Mouse (Mus musculus): ENCODE data around the gene Creb3l4. TPM values are rescaled to one million over a fixed set of nuclear protein-coding genes. Genes with fewer than 3 reads are reported as not detected.
"Not testable (repeated sequence)": the region's sequence is repeated elsewhere in the genome, so short reads cannot be mapped to it uniquely, and the experiment has no call there.

Creb3l4 gene
- polyA plus RNA-seq (2015; fragmentation: Nextera tagmentation; extraction: Ambion mirVana), result 28.9 and 34.4 TPM in 2 replicates

DNA sequence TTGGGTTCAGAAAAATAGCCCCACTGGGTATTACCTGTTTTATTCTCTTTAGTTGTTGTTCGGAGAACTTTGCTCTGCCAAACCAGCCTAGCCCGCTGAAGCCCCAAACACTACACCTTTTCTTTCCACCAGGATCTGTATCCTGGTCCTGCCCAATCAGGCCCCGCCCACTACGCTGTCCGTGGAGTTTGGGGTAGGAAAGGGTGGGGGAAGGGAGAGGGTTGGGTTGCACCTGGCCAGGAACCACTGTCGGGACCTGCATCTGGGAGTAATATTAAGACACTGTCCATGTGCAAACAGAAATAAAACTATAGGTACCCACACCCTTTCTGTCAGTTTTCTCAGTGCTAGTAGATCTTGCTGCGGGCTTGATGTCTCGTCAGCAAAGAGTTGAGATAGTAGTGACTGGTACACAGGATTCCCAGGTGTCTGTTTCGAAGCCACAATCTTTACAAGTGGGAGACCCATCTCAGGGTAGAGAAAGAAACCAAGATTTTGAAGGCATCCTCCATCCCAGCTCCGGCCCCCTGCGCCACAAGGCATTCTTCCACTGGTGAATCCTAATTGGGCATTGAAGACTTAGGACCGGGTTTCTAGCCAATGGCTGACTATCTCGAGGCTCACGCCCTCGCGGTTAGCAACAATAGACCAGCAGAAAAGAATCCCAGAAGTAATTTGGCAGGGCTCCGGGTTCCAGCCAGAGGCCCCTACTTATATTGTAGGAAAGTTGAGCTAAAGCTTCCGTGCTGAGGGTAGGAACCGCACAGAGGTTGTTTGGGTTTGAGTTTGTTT, at the start of gene Creb3l4:
Creb3l4 (minus strand) TSS at position 529 of the 792 bp plus-strand sequence.
- H3K9me3 ChIP-seq (replicated peaks; ENCODE audit: control insufficient read depth, low read length), result no peaks in the 10 kb centered on the region
- peak; percentile 77 for ATAC-seq (ENCODE audit: insufficient read depth, low FRiP score)
- 7% methylated on average over 19 of the region's 19 CpGs for WGBS
- peaks cover 14% of the 10 kb centered on the region; the same call in 1 of the 2 replicates for H3K4me1 ChIP-seq (ENCODE audit: control insufficient read depth, insufficient read depth, low read length)
- H3K9ac ChIP-seq (ENCODE audit: low read length), result peak within 1 kb of the TSS; percentile 72
- H3K36me3 ChIP-seq (ENCODE audit: control insufficient read depth, insufficient read depth, low read length), result no peaks in the 10 kb centered on the region
- H3K27ac ChIP-seq (ENCODE audit: low read length), result peak within 1 kb of the TSS; percentile 85
- H3K4me2 ChIP-seq (ENCODE audit: low read depth, low read length), result peak within 1 kb of the TSS; percentile 64
- no peaks in the 10 kb centered on the region for H3K27me3 ChIP-seq (ENCODE audit: control insufficient read depth, insufficient read depth, low read length)
- H3K4me3 ChIP-seq (replicated peaks; ENCODE audit: low read length), result peak within 1 kb of the TSS; percentile 44

DNA sequence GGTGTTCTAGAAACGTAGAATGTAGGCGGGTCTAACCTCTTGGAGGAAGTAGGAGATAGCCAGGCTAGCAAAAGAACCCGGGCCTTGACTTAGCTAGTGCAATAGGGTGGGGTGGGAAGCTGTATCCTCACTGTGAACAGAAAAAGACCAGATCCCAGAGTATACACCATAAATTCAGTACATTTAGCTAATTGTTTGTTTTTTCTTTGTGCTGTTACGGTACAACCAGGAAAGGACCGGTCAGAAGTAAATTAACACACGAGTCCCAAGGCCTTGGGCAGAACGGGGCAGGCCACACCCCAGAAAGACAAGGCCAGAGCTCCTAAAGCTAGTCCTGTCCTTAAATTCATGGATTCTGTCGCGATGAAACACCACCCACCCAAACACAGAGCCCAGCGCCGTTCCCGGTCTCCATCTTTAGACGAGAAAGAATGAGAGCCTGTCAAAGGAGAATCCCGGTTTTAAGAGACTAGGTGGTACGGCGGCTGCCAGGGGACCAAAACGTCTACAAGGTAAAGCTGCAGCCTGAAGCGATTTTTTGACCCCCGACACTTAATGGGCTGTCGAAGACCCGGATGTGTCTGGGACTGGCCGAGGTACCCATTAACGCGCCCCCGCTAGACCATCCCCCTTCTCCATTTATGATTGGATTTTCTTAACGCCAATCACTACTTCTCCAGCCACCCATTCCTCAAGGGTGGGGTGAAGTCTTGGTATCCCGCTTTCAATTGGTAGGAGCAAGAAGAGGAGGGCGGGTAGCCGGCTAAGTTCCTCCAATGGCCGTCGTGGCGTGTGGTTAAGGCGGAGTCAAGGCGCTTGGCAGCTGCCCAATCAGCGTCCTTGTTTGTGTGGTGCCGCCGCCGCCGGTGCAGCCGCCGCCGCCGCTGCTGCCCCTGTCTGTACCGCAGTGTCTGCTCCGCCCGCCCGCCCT, 49.3 kb upstream of the Creb3l4 start, which contains the start of gene Gatad2b:
Gatad2b (plus strand) TSS at position 834 of the 931 bp plus-strand sequence.
- no peaks in the 10 kb centered on the region for H3K36me3 ChIP-seq (ENCODE audit: control insufficient read depth, insufficient read depth, low read length)
- H3K9me3 ChIP-seq (replicated peaks; ENCODE audit: control insufficient read depth, low read length), result no peaks in the 10 kb centered on the region
- H3K27me3 ChIP-seq (ENCODE audit: control insufficient read depth, insufficient read depth, low read length), result no peaks in the 10 kb centered on the region
- peak within 1 kb of the TSS; percentile 76 for H3K4me2 ChIP-seq (ENCODE audit: low read depth, low read length)
- peaks cover 11% of the 10 kb centered on the region for H3K4me1 ChIP-seq (ENCODE audit: control insufficient read depth, insufficient read depth, low read length)
- WGBS, result under 1% methylated on average over 47 of the region's 47 CpGs
- H3K27ac ChIP-seq (ENCODE audit: low read length), result peak within 1 kb of the TSS; percentile 98
- H3K9ac ChIP-seq (ENCODE audit: low read length), result peak within 1 kb of the TSS; percentile 98
- ATAC-seq (ENCODE audit: insufficient read depth, low FRiP score), result peak; percentile 99
- peak within 1 kb of the TSS; percentile 89 for H3K4me3 ChIP-seq (replicated peaks; ENCODE audit: low read length)

DNA sequence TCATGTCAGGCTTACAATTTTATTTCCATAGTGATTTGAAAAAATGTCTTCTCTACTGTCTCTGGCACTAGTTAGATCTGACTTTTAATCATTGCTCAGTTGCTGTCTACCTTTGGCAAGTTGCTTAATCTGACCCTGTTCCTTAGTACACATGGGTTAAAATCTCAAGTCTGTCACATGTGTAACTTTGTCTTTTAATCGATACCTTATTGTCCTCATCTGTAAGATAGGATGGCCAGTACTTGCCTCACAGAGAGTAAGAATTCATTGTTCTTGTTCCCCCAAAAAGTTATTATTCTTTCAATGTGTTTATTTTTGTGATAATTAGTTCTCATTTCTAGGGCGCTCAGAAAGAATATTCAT, 48.7 kb upstream of the Creb3l4 start:
- H3K4me3 ChIP-seq (replicated peaks; ENCODE audit: low read length), result peak overlapping the region; percentile 89
- H3K36me3 ChIP-seq (ENCODE audit: control insufficient read depth, insufficient read depth, low read length), result no peaks in the 10 kb centered on the region
- no peak for ATAC-seq (ENCODE audit: insufficient read depth, low FRiP score)
- peak overlapping the region; percentile 76 for H3K4me2 ChIP-seq (ENCODE audit: low read depth, low read length)
- H3K27me3 ChIP-seq (ENCODE audit: control insufficient read depth, insufficient read depth, low read length), result no peaks in the 10 kb centered on the region
- H3K9ac ChIP-seq (ENCODE audit: low read length), result peak overlapping the region; percentile 90
- peak overlapping the region; percentile 98 for H3K27ac ChIP-seq (ENCODE audit: low read length)
- WGBS, result 24% methylated on average over 2 of the region's 2 CpGs
- peaks cover 11% of the 10 kb centered on the region for H3K4me1 ChIP-seq (ENCODE audit: control insufficient read depth, insufficient read depth, low read length)
- H3K9me3 ChIP-seq (replicated peaks; ENCODE audit: control insufficient read depth, low read length), result no peaks in the 10 kb centered on the region

DNA sequence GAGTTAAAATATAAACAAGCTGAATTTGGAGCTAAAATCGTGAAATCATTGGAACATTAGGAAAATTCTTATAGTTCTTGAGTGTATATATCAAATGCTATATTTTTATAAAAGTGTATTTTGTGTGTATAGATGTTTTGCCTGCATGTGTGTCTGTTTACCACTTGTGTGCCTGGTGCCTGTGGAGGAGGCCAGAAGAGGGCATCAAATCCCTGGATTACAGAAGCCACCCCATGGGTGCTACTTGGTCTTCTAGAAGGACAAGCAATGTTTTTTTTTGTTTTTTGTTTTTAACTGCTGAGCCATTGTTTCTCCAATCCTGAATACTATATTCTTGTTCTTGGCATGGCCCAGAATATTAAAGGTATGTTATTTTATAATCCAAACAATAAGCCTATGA, 47.3 kb upstream of the Creb3l4 start:
- whole genome bisulfite sequencing, result 69% methylated on average over 1 of the region's 1 CpGs
- Histone ChIP-seq H3K4me3 (replicated peaks; ENCODE audit: low read length) (no peak overlapping the region), H3K36me3 (ENCODE audit: control insufficient read depth, insufficient read depth, low read length) (no peaks in the 10 kb centered on the region), H3K4me2 (ENCODE audit: low read depth, low read length) (no peak overlapping the region), H3K27ac (ENCODE audit: low read length) (no peak overlapping the region), H3K4me1 (ENCODE audit: control insufficient read depth, insufficient read depth, low read length) (peaks cover 11% of the 10 kb centered on the region), H3K9me3 (replicated peaks; ENCODE audit: control insufficient read depth, low read length) (no peaks in the 10 kb centered on the region), H3K9ac (ENCODE audit: low read length) (no peak overlapping the region), H3K27me3 (ENCODE audit: control insufficient read depth, insufficient read depth, low read length) (no peaks in the 10 kb centered on the region)
- ATAC-seq (ENCODE audit: insufficient read depth, low FRiP score), result no peak

DNA sequence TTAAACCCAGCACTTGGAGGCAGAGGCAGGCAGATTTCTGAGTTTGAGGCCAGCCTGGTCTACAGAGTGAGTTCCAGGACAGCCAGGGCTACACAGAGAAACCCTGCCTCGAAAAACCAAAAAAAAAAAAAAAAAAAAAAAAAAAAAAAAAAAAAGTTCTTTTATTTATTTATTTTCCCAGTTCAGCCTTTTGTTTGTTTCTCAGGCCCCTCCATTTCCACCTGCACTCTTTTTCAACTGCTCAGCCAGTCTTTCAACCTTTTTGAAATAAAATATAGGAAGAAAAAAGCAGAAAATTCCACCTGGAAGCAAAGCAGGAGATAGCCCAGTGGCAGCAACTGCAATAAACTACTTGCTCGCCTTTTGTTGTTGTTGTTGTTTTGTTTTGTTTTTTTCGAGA, 46.1 kb upstream of the Creb3l4 start:
- not testable (repeated sequence) for H3K9ac ChIP-seq (ENCODE audit: low read length); H3K27ac ChIP-seq (ENCODE audit: low read length); H3K36me3 ChIP-seq (ENCODE audit: control insufficient read depth, insufficient read depth, low read length); H3K4me3 ChIP-seq (replicated peaks; ENCODE audit: low read length); H3K4me1 ChIP-seq (ENCODE audit: control insufficient read depth, insufficient read depth, low read length); H3K27me3 ChIP-seq (ENCODE audit: control insufficient read depth, insufficient read depth, low read length); H3K9me3 ChIP-seq (replicated peaks; ENCODE audit: control insufficient read depth, low read length); ATAC-seq (ENCODE audit: insufficient read depth, low FRiP score); H3K4me2 ChIP-seq (ENCODE audit: low read depth, low read length)
- WGBS, result 61% methylated on average over 2 of the region's 3 CpGs

DNA sequence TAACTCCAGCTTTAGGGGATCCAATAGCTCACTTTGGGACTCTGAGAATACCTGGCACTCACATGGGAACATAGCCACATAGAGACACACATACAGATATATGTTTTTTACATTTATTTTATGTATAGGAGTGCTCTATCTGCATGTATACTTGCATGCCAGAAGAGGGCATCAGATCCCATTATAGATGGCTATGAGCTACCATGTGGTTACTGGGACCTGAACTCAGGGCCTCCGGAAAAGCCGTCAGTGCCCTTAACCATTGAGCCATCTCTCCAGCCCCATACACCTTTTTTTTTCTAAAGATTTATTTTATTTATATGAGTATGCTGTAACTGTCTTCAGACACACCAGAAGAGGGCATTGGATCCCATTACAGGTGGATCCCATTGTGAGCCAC, 40.8 kb upstream of the Creb3l4 start:
- Histone ChIP-seq H3K4me2 (ENCODE audit: low read depth, low read length) (no peak overlapping the region), H3K36me3 (ENCODE audit: control insufficient read depth, insufficient read depth, low read length) (peaks cover 5% of the 10 kb centered on the region), H3K27ac (ENCODE audit: low read length) (no peak overlapping the region), H3K4me3 (replicated peaks; ENCODE audit: low read length) (no peak overlapping the region), H3K9ac (ENCODE audit: low read length) (no peak overlapping the region), H3K27me3 (ENCODE audit: control insufficient read depth, insufficient read depth, low read length) (no peaks in the 10 kb centered on the region), H3K9me3 (replicated peaks; ENCODE audit: control insufficient read depth, low read length) (no peaks in the 10 kb centered on the region), H3K4me1 (ENCODE audit: control insufficient read depth, insufficient read depth, low read length) (no peaks in the 10 kb centered on the region)
- WGBS, result 100% methylated on average over 2 of the region's 2 CpGs
- no peak for ATAC-seq (ENCODE audit: insufficient read depth, low FRiP score)

- Histone ChIP-seq H3K27me3 (ENCODE audit: control insufficient read depth, insufficient read depth, low read length) (no peaks in the 10 kb centered on the region), H3K36me3 (ENCODE audit: control insufficient read depth, insufficient read depth, low read length) (peaks cover 13% of the 10 kb centered on the region), H3K4me3 (replicated peaks; ENCODE audit: low read length) (no peak overlapping the region), H3K4me1 (ENCODE audit: control insufficient read depth, insufficient read depth, low read length) (no peaks in the 10 kb centered on the region), H3K9ac (ENCODE audit: low read length) (no peak overlapping the region), H3K9me3 (replicated peaks; ENCODE audit: control insufficient read depth, low read length) (no peaks in the 10 kb centered on the region), H3K27ac (ENCODE audit: low read length) (no peak overlapping the region), H3K4me2 (ENCODE audit: low read depth, low read length) (no peak overlapping the region)
- WGBS, result 84% methylated on average over 9 of the region's 9 CpGs
- ATAC-seq (ENCODE audit: insufficient read depth, low FRiP score), result no peak
Observed at GRCm38 (mm10) chr3:90280708-90281107, 37.4 kb upstream of the Creb3l4 start.

- Histone ChIP-seq H3K4me1 (ENCODE audit: control insufficient read depth, insufficient read depth, low read length) (no peaks in the 10 kb centered on the region), H3K4me2 (ENCODE audit: low read depth, low read length) (no peak overlapping the region), H3K27me3 (ENCODE audit: control insufficient read depth, insufficient read depth, low read length) (no peaks in the 10 kb centered on the region), H3K9me3 (replicated peaks; ENCODE audit: control insufficient read depth, low read length) (no peaks in the 10 kb centered on the region), H3K27ac (ENCODE audit: low read length) (no peak overlapping the region), H3K36me3 (ENCODE audit: control insufficient read depth, insufficient read depth, low read length) (peaks cover 13% of the 10 kb centered on the region), H3K4me3 (replicated peaks; ENCODE audit: low read length) (no peak overlapping the region), H3K9ac (ENCODE audit: low read length) (no peak overlapping the region)
- 91% methylated on average over 7 of the region's 7 CpGs for WGBS
- ATAC-seq (ENCODE audit: insufficient read depth, low FRiP score), result no peak
Observed at GRCm38 (mm10) chr3:90279743-90280142, 36.4 kb upstream of the Creb3l4 start.

- Histone ChIP-seq H3K4me1 (ENCODE audit: control insufficient read depth, insufficient read depth, low read length) (no peaks in the 10 kb centered on the region), H3K4me2 (ENCODE audit: low read depth, low read length) (no peak overlapping the region), H3K4me3 (replicated peaks; ENCODE audit: low read length) (no peak overlapping the region), H3K9me3 (replicated peaks; ENCODE audit: control insufficient read depth, low read length) (no peaks in the 10 kb centered on the region), H3K27ac (ENCODE audit: low read length) (no peak overlapping the region), H3K27me3 (ENCODE audit: control insufficient read depth, insufficient read depth, low read length) (no peaks in the 10 kb centered on the region), H3K36me3 (ENCODE audit: control insufficient read depth, insufficient read depth, low read length) (peaks cover 13% of the 10 kb centered on the region), H3K9ac (ENCODE audit: low read length) (no peak overlapping the region)
- WGBS, result 92% methylated on average over 9 of the region's 9 CpGs
- ATAC-seq (ENCODE audit: insufficient read depth, low FRiP score), result no peak
Observed at GRCm38 (mm10) chr3:90279216-90279615, 35.9 kb upstream of the Creb3l4 start.

Data from stomach, embryonic 16.5 days (tissue).